Mouse (Mus musculus) kidney, postnatal 36 days (tissue): ENCODE measurements around the gene Tgm2.

Experiments used
- DNase-seq, 2 experiments: peaks; one replicate each; pipeline ENCODE4 v3.0.0; 2021 to 2022; ENCODE audit warnings: mixed read lengths in 2 of 2

Gene Tgm2

DNA sequence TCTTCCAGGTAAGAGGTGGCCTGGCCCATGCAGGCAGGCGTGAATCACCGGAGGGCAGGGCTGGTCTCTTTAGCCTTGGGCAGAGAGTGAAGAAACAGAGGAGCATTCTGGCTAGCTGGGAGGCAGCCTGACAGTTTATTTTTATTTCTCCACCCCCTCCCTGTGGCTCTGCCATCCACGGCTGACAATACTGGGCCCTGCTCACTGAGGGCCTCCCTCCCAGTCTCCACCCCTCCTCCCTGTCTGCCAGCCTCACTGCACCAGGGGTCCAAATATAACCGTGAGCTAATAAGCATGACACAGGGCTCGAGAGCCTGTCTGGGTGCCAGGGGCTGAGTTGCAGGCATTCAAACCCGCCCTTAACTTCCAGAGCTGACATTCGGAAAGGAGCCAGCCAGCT lies 6.6 kb downstream of the Tgm2 start:
- DNase-seq: no peak

DNA sequence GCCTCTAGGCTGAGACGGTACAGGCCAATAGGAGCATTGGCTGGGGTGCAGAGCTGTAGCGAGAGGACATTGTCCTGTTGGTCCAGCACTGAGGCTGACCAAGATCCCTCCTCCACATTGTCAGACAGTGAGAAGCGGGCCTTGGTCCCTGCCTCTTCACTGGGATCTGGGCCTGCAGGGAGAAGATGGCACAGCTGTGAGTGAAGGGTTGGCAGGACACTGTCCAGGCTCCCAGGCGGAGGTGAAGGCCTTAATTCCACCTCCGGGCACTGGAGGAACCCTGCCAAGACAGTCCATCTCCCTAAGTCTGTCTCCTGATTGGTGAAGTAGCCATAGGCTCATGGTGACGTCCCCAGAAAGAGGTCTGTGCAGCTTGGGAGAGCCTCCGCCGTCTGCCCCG lies 7.5 kb downstream of the Tgm2 start:
- no peak for DNase-seq

DNA sequence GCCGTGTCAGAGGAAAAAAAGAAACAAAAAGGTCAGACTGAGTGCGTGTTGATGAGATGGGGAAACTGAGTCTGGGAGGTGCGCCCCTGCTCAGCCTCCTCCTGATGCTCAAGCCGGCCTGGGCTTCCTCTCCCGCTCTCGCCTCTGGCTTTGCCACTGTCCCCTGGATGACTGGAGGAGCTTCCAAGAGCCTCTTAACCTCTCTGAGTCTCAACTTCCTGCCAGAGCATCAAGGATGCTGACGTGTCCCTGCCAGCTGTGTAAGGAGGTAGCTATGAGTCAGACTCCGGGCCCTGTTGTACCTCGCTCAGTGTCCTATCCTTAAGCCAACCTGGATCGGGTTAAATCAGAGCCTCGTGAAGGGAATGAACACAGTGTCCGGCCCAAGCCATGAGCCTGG lies 8.5 kb downstream of the Tgm2 start:
- DNase-seq: no peak

DNA sequence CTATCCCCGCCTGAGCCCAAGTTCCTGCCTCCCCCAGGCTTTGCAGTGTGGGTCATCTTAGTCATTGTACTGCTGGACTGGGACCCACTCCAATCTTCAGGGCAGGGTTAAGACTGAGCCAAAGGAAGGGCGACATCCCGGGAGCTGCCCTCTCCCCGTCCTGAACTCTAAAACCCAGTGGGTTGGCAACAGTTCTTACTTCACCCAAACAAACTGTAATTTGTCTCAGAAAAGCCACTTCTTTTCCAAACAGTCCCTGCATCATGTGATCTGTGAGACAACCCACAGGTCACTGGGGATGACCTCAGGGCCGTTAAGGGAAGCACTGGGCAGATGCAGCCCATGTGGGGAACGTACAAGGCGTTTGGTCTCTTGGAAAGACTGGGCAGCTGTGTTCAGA lies 10.0 kb downstream of the Tgm2 start:
- DNase-seq: peak; percentile 79 to 86

DNA sequence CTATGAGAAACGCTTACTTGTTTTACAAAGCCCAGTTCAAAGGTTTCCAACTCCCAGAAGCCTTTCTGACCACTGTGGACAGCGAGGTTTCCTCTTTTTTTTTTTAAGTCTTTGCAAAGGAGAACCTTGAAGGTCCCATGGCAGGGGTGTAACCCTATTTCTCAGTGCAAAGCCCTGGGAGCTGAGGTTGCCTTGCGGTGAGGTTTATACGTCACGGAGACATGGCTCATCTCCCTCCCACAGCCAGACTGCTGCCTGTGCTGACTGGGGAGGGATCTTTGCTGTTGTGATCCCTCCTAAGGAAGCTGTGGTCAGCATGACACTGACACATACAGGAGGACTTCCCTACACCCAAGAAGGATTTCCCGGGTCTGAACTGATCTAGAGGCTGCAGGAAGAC lies 13.2 kb downstream of the Tgm2 start:
- DNase-seq: no peak

DNA sequence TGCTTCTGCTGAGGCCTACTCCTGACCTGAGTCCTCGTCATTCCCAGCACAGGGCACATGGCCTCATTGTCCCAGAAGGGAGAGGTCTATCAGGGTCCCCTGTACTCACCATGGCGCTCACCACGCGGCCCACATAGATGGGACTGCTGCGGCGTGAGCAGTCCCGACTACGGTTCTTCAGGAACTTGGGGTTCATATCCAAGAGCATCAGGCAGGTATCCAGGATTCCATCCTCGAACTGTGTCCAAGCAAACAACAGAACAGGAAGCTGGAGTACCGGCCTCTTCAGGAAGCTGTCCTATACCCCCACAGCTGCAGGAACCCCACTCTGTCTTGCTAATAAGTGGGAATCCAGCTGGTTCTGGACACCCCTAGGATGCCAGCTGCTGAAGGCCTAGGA lies 13.9 kb downstream of the Tgm2 start:
- no peak for DNase-seq

DNA sequence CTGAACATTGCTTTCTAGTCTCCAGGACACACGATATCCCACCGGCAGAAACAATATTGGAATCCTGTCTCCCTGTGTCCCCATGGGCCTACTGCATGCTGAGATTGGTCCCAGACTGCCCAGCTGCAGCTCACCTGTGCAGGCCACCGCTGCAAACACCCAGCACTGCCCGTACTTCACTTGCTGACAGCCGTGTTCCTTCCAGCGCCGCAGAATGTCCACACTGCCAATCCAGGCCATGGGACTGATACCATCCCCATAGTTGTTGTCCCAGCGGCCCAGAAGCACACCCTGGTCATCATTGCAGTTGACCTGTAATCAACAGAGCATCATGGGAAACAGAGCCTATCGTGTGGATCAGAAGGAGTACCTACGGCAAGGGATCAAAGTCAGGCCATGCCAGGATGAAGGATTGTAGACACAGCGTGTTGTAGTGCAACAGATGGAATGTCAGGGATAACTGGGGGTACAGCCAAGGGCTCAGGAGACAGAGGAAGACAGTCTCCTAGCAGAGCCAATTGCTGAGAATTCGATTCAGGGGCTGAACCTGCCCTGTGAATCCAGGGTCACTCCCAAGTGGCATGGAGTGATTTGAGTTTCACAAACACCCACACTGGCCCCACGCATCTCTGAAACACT lies 14.9 kb downstream of the Tgm2 start:
- no peak for DNase-seq

DNA sequence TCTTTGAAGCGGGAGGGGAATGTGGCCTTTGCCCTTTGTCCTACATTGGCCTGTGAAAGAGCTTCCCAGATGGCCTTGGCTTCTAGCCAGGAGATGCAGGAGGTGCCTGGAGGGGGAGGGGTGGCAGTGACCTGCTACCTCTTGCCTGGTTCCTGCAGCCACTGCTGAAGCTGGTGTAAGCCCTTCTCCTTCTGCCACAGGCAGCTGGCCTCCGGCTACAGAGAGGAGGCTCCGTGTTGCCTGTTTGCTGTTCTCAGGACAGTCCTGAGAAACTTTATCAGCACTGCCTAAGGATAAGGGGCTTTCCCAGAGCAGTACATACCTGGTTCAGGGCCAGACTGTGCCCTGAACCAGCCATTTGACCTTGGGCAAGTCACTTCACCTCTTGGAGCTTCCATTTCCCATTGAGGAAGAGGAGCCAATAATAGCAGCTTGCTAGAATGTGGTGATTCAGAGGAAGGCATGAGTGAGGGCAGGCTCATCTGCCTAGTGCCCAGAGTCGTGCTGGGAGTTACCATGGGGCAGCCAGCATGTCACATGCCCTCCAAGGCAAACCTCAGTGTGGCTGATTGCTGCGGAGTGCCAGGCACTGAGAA lies 15.7 kb downstream of the Tgm2 start:
- peak; percentile 97 to 98 for DNase-seq

DNA sequence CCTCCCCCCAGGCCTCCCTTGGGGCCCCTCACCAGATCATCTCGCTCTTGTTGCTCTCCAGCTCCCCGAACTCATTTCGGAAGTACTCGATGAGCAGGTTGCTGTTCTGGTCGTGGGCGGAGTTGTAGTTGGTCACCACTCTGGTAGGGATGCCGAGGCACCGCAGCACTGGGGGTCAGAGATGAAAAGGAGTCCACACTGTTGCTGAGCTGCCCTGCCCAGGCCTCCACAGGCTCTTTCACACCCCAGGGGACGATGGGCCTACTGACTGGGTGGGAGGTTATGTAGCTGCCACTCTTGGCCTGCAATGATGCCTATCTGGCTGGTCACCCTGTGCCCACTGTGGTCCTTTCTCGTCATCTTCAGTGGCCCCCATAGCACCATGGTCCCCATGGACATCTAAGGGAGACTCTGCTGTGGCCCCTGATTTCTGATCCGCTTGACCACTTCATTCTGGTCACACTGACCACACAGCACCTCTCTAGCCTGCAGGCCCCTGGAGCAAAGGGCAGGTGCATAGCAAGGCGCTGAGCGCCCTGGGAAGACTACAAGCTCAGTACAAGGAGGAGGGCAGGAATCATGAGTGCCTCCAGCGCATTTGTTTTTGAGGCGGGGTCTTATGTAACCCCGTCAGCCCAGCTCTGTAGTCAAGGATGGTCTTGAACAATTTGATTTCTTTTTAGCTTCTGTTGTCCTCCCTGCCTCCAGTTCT lies 16.8 kb downstream of the Tgm2 start:
- peak; percentile 66 to 71 for DNase-seq

DNA sequence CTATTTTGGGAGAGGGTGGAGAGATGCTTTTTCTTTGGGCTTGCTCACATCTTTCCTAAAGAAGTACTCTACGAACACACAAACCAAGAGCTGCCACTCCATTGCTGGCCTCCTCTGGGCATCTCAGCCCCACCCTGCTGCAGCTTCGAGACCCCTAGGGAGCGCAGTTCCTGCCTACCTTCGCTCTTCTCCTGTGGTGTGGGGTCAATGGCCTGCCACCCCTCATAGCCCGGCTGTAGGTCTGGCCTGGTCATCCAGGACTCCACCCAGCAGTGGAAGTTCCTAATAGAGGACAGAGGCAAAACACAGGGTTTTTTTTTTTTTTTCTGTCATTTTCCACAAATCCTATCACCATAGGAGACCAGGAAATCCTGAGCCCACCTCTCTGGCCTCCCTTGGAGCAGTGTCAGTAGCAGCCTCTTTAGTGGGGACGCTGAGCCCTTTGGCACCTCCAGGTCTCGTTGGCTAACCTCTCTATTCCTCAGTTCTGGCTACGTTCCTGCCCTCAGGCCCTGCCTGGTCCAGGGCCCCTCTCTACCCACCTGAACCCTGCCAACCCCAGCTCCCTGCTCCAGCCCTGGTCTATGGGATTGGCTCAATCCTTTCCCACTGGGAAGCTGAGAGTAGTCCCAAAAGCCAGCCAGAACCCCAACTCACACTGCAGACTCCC lies 17.6 kb downstream of the Tgm2 start:
- DNase-seq: no peak

DNA sequence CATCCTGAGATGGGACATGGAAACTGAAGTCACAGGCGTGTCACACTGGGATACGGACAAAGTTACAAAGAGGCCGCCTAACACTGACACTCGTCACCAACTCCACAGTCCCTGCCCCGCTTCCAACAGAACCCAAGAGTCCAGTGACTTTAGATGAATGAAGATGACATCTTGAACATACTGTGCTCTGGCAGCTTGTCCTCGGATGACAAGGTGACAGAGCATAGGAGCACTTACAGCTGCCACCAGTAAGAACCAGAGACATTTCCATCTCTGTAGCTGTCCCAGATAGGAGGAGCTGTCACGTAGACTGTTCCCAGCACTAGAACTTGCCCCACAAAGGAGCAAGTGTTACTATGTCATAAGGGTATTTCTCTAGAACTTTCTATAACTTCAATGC lies 18.4 kb downstream of the Tgm2 start:
- DNase-seq: no peak

DNA sequence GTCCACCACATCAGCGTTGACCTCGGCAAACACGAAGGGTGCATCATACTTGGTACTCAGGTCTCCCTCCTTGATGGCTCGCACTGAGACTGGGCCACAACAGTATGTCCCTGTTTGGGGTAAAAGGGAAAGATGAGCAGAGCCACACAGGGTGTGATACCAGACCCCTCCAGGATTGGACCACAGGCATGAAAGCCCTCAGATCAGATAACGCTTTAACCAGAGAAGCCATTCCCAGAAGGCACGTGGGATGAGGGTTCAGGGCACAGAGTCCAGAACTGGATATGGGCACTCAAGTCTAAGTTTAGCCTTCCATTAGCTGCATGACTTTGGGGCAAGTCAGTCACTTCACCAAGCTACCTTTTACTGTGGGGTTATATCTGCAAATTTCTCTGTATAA lies 19.0 kb downstream of the Tgm2 start:
- DNase-seq: no peak

DNA sequence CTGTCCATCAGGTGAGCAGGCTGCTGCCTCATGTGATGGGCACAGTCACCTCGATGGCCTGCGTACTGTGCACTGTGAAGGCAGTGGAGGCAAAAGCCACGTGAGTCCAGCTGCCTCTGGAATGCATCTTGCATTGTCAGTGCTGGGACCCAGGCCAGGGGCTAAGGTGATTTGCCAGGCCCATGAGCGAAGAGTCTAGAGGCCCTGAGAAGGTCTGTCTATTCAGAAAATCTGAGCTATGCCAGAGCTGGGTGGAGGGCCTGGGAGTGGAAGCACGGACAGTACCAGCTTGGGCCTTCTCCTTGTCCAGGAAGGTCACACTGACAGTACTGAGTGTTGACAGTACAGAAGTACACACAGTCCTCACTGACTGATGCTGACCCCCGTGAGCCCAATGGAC lies 23.4 kb downstream of the Tgm2 start:
- DNase-seq: peak; percentile 85 to 86

DNA sequence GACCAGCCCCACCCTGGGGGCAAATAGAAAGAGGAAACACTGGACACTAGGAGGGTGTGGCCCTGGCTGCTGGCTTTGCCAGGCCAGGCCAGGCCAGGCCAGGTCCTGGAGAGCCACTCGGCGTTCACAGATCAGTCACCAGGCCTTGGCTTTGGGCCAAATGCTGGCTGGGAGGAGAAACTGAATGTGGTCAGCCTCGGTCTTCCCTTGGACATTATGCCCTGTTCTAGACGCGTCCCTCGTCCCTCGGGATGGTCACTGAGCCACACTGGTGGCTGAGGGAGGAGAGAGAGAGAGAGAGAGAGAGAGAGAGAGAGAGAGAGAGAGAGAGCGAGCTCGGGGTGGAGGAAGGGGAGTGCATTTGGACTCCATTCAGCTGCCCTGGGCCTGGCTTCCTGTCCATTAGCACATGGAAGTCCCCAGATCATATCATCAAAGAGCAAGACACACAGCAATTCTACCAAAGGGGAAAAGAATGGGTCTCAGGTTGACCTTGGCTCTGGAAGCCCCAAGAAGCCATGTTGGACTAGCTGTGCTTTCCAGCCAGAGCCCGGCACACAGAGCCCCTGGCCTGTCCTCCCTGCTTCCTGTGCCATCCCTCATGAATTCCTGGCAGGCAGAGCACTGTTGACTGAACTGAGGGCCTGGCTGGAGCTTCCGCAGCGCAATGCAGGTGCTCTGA lies 24.4 kb downstream of the Tgm2 start:
- peak; percentile 90 to 94 for DNase-seq

DNA sequence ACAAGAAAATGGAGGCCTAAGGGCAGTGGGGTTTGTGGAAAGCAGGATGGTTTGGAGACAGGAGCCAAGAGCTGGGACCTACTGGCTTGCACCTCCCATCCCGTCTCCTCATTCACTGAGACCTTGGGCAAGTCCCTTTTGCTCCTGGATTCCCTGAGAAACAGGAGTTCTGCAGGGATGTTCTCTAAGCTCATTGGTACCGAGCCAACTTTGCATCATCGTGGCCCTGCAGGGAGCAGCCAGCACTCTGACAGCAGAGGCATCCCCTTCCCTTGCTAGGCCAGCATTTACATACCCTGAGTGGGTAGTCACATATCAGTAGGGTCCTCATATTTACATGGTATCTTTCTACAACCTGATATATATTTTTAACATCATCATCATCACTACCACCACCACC lies 25.4 kb downstream of the Tgm2 start:
- no peak for DNase-seq

DNA sequence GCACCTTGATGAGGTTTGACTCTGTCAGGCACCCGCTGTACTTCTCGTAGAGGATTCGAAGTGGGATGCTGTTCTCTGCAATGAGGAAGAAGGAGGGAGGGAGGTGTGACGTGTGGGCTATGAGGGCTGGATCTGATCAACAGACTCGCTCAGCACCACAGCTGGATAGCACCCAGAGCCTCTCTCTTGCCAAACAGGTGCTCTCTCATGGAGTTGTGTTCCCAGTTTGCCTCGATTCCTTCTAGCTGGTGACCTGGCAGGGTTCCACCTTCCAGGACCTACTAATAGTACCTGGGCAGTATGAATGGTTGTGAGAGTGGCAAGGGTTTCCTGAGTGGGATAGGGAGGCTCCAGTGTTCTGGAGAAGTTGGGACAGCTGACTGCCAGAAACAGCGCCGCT lies 26.0 kb downstream of the Tgm2 start:
- no peak for DNase-seq

DNA sequence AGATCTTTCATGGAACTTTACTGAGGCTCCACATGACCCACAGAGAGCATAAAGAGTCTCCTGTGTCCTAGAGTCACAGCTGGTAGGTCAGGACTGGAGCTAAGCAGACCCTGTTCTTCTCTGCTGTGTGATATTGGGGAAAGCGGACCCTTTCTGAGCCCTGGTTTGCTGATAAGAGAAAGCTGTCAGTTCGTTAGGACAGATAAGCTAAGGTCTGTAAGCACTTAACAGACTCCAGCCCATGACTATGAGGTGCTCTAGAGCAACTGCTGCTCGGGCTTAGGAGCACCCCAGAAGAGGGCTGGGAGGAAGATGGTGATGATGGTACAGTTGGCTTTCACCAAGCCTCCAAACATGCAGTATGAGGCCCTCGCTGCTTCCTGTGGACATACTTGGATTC lies 27.1 kb downstream of the Tgm2 start:
- DNase-seq: no peak

DNA sequence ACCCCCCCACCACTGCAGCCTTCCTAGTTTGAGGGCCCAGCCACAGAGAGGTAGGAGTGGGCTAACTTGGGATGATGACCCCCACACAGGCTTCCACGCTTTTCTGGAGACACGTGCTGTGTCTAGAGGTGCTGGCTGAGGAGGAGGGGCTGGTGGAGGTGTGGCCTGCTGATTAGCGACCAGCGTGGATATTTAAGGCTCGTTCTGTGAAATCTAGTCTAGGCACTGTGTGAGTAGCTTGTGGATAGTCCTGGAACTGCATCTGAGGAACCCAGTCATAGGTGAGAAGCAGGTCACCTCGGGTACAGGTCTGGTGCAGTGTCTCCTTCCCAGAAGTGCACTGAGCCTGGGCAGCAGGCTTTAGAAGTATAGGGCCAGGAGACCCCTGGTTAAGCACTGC lies 29.6 kb downstream of the Tgm2 start:
- no peak for DNase-seq

DNA sequence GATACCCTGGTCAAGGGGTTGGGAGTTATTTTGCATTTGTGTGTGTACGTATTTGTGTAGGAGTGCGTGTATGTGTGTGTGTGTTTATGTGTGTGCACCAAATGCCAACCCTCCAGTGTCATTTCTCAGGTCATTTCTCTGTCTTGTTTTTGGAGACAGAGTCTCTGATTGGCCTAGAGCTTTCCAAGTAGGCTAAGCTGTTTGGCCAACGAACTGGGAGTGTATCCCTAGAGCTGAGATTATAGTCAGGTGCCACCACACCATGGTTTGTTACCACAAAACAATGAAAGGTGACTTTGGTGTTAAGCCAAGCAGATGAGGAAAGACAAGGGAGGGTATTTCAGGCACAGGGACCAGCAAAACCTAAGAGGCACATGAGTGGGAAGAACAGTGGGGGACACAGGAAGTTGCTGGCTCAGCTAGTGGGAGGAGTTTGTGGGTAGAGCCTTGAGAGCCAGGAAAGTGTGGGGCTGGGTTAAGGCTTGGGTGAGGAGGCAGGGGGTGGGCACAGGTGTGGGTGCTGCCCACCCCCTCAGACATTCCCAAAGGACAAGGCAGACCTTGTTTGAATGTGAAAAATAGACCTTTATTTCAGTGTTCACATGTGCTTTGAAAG lies 30.3 kb downstream of the Tgm2 start:
- DNase-seq: peak; percentile 37 to 53

DNA sequence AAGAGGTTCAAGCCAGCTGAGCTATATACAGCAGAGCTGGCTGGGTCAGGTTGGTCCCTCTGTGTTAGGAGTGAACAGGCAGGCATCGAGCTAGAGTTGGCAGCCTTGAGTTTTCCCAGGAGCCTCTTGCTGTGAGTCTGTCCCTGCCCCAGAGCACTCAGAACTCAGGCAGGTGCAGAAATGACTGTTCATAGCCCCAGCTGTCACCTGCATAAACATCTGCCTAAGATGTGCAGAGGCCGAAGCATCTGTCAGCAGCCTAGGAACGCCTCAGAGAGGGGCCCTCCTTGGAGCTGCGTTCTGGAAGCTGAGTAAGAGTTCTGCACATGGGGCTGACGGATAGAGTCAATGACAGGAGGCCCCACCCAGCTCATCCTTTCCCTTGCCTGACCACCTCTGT lies 31.3 kb downstream of the Tgm2 start:
- no peak for DNase-seq

DNA sequence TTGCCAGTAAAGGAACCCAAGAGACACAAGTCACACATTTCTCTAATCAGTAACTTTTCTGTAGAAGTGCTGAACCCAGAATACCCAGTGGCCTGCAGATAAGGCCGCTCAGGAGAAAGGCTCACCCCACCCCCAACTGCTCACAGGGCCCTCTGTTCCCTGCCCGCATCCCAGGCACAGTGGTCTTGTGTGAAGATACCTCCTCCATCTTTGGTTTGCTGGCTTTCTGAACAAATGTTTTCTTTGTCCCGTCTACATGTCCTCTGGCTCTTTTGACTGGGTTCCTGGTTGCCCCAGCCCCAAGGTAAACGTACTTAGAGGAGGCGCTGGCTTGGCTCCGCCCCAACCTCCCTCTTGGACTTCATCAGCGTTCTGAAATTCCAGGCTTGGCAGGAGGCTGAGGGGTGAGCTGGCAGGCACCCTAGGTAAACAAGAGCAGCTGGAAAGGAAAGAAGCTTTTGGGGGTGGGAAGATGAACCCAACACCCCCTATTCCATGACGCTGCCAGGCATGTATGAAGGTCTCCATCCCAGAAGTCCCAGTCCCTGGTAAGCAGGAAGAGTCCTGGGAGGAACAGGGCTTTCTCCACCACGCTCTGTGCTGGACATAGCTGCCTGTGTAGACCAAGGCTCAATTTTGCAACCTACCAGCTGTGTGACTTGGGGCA lies 32.5 kb downstream of the Tgm2 start:
- DNase-seq: peak; percentile 95 to 96

DNA sequence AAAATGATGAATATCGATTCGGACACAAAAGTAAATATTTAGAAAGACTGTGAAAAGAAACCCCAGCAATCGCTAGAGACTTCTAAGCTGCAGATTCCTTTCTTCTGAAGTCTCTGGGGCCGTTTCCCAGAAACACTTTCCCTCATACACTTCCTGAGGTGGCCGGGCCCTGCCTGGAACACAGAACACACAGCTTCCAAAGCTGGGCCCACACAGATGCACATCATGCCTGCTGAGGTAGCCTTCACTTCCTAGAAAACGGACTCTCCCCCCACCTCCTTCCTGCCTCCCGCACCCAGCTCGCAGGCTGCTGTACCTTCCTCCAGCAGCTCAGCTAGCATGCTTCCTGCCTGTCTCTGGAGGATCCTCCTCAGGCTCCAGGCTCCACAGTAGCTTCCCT lies 36.7 kb downstream of the Tgm2 start:
- peak in 1 of 2 experiments; percentile 41 for DNase-seq
